Mouse (Mus musculus): ENCODE measurements at regions not wholly inside any gene's neighbourhood (a gene's known extent, or its start where the extent isn't known, plus 50 kb on each side); places are given as distances from the start of the nearest gene placed in this dataset.
A peak's percentile ranks its signal among the peaks of the same experiment; 100 is the strongest.

DNA sequence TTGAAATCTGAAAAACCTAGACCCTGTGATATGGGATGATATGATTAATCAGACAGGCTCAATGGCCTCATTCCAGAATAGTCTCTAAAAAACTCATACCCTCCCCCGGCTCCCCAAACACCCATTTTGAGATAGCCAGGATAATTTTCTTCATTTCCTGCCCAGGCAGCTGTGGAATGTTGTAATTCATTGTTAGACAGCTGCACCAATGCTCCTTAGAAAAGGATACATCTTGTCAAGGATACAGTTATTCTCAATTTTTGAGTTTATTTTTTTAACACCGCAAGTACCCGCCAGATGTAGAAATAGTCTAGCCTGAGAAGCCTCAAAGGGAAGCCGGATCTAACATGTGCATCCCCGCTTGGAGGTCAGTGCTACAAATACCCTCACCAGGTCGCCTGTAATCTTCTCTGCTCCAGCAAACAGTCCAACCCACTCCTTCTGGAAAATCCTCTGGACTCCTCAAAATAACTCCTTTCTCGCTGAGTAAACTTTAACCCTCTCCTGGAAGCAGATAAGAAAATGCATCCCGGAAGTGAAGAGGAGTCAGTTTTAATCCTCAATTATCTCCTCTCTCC, 673.1 kb downstream of the Diaph3 start:
- no peak for TF ChIP-seq POLR2A (IDR thresholded peaks at IDR 0.05; ENCODE audit: borderline replicate concordance, extremely low read depth, insufficient read depth, insufficient read length)
- H3K4me1 ChIP-seq (ENCODE audit: control insufficient read depth, insufficient read depth, low read length) = no peaks in the 10 kb centered on the region
- no peak overlapping the region for H3K27ac ChIP-seq (replicated peaks; ENCODE audit: low read depth, low read length)
- H3K36me3 ChIP-seq (ENCODE audit: control insufficient read depth, insufficient read depth, low read length) = no peaks in the 10 kb centered on the region
- no peak overlapping the region for H3K9ac ChIP-seq (ENCODE audit: low read depth, low read length, severe bottlenecking)
- WGBS = 63% methylated on average over 8 of the region's 8 CpGs
- ATAC-seq (ENCODE audit: low FRiP score, low read depth) (no peak; the same call in 1 of the 2 replicates), DNase-seq (ENCODE audit: low spot score) (peak; percentile 16)
- H3K27me3 ChIP-seq (ENCODE audit: control insufficient read depth, insufficient read depth, low read length) = no peaks in the 10 kb centered on the region
- no peaks in the 10 kb centered on the region for H3K9me3 ChIP-seq (ENCODE audit: control insufficient read depth, low read length)
- H3K4me2 ChIP-seq (replicated peaks; ENCODE audit: low read depth, low read length, severe bottlenecking) = no peak overlapping the region
- H3K4me3 ChIP-seq (replicated peaks; ENCODE audit: low read length) = no peak overlapping the region

- H3K27ac ChIP-seq (replicated peaks; ENCODE audit: low read depth, low read length) = no peak overlapping the region
- no peaks in the 10 kb centered on the region for H3K9me3 ChIP-seq (ENCODE audit: control insufficient read depth, low read length)
- H3K9ac ChIP-seq (ENCODE audit: low read depth, low read length, severe bottlenecking) = no peak overlapping the region
- H3K4me2 ChIP-seq (replicated peaks; ENCODE audit: low read depth, low read length, severe bottlenecking) = no peak overlapping the region
- no peaks in the 10 kb centered on the region for H3K27me3 ChIP-seq (ENCODE audit: control insufficient read depth, insufficient read depth, low read length)
- no peaks in the 10 kb centered on the region for H3K36me3 ChIP-seq (ENCODE audit: control insufficient read depth, insufficient read depth, low read length)
- DNase-seq (ENCODE audit: low spot score) = no peak
- 86% methylated on average over 2 of the region's 2 CpGs for WGBS
- no peak overlapping the region for H3K4me3 ChIP-seq (replicated peaks; ENCODE audit: low read length)
- H3K4me1 ChIP-seq (ENCODE audit: control insufficient read depth, insufficient read depth, low read length) = no peaks in the 10 kb centered on the region
- no peak for TF ChIP-seq POLR2A (IDR thresholded peaks at IDR 0.05; ENCODE audit: borderline replicate concordance, extremely low read depth, insufficient read depth, insufficient read length)
- no peak for ATAC-seq (ENCODE audit: low FRiP score, low read depth)
Observed at GRCm38 (mm10) chr14:86463388-86463787, 677.6 kb downstream of the Diaph3 start.

DNA sequence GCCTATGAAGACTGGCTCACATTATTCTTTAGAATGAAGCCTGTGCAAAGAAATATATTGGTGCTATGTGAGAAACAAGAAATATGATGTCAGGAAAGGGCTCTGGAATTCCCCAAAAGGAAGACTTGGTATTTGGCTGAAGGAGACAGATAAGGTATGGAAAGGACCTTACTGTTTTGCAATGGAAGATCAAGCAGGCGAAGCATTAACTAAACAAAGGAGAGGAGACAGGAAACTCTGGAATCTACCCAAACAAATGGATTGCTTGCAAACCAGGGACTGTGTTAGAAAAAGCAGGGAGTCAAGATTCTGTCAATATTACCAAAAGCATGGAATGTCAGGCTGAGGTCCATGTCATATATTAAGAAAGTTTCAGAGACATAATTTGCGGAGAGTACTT, 687.9 kb downstream of the Diaph3 start:
- Histone ChIP-seq H3K4me2 (replicated peaks; ENCODE audit: low read depth, low read length, severe bottlenecking) (no peak overlapping the region), H3K27ac (replicated peaks; ENCODE audit: low read depth, low read length) (no peak overlapping the region)

DNA sequence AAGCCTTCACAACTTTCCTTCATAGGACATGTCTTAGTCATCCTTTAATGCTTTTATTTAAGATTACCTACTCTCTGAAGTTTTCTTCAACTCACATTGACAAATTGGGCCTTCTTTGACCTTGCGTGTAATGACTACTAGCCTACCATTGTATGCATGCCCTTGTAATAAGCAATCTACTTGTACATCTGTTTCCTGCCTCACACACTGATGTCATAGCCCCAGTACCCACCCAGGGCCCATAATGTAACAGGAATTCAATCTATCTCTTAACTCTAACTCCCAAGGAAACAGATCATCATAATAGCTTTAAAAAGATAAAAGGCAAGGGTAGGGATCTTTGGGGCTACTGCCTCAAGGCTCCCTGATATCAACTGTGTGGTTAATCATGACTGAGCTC, 690.4 kb downstream of the Diaph3 start:
- WGBS = 83% methylated on average over 1 of the region's 1 CpGs
- no peaks in the 10 kb centered on the region for H3K27me3 ChIP-seq (ENCODE audit: control insufficient read depth, insufficient read depth, low read length)

More for the DNA sequence above, 687.9 kb downstream of the Diaph3 start:
- TF ChIP-seq POLR2A (IDR thresholded peaks at IDR 0.05; ENCODE audit: borderline replicate concordance, extremely low read depth, insufficient read depth, insufficient read length) = no peak
- WGBS = 79% methylated on average over 2 of the region's 2 CpGs
- H3K27me3 ChIP-seq (ENCODE audit: control insufficient read depth, insufficient read depth, low read length) = no peaks in the 10 kb centered on the region
- H3K4me3 ChIP-seq (replicated peaks; ENCODE audit: low read length) = no peak overlapping the region
- DNase-seq (ENCODE audit: low spot score) (no peak), ATAC-seq (ENCODE audit: low FRiP score, low read depth) (no peak)
- no peaks in the 10 kb centered on the region for H3K36me3 ChIP-seq (ENCODE audit: control insufficient read depth, insufficient read depth, low read length)
- no peaks in the 10 kb centered on the region for H3K9me3 ChIP-seq (ENCODE audit: control insufficient read depth, low read length)
- no peaks in the 10 kb centered on the region for H3K4me1 ChIP-seq (ENCODE audit: control insufficient read depth, insufficient read depth, low read length)
- H3K9ac ChIP-seq (ENCODE audit: low read depth, low read length, severe bottlenecking) = no peak overlapping the region

GRCm38 (mm10) chr14:86445139-86445538, 695.9 kb downstream of the Diaph3 start:
- no peak overlapping the region for H3K4me2 ChIP-seq (replicated peaks; ENCODE audit: low read depth, low read length, severe bottlenecking)
- H3K9ac ChIP-seq (ENCODE audit: low read depth, low read length, severe bottlenecking) = no peak overlapping the region
- H3K27ac ChIP-seq (replicated peaks; ENCODE audit: low read depth, low read length) = no peak overlapping the region
- H3K27me3 ChIP-seq (ENCODE audit: control insufficient read depth, insufficient read depth, low read length) = no peaks in the 10 kb centered on the region
- DNase-seq (ENCODE audit: low spot score) (no peak), ATAC-seq (ENCODE audit: low FRiP score, low read depth) (no peak)
- H3K9me3 ChIP-seq (ENCODE audit: control insufficient read depth, low read length) = no peaks in the 10 kb centered on the region
- TF ChIP-seq POLR2A (IDR thresholded peaks at IDR 0.05; ENCODE audit: borderline replicate concordance, extremely low read depth, insufficient read depth, insufficient read length) = no peak
- H3K36me3 ChIP-seq (ENCODE audit: control insufficient read depth, insufficient read depth, low read length) = no peaks in the 10 kb centered on the region
- no peaks in the 10 kb centered on the region for H3K4me1 ChIP-seq (ENCODE audit: control insufficient read depth, insufficient read depth, low read length)
- 79% methylated on average over 4 of the region's 4 CpGs for WGBS
- no peak overlapping the region for H3K4me3 ChIP-seq (replicated peaks; ENCODE audit: low read length)

More for the DNA sequence above, 690.4 kb downstream of the Diaph3 start:
- Histone ChIP-seq H3K4me3 (replicated peaks; ENCODE audit: low read length) (no peak overlapping the region), H3K4me2 (replicated peaks; ENCODE audit: low read depth, low read length, severe bottlenecking) (no peak overlapping the region), H3K4me1 (ENCODE audit: control insufficient read depth, insufficient read depth, low read length) (no peaks in the 10 kb centered on the region), H3K27ac (replicated peaks; ENCODE audit: low read depth, low read length) (no peak overlapping the region), H3K9me3 (ENCODE audit: control insufficient read depth, low read length) (no peaks in the 10 kb centered on the region), H3K36me3 (ENCODE audit: control insufficient read depth, insufficient read depth, low read length) (no peaks in the 10 kb centered on the region), H3K9ac (ENCODE audit: low read depth, low read length, severe bottlenecking) (no peak overlapping the region)
- ATAC-seq (ENCODE audit: low FRiP score, low read depth) (no peak), DNase-seq (ENCODE audit: low spot score) (no peak)
- no peak for TF ChIP-seq POLR2A (IDR thresholded peaks at IDR 0.05; ENCODE audit: borderline replicate concordance, extremely low read depth, insufficient read depth, insufficient read length)

Measured in limb, embryonic 14.5 days (tissue).